Mouse (Mus musculus): ENCODE results near the gene Tmem44. TPM values are rescaled to one million over a fixed set of nuclear protein-coding genes. Genes with fewer than 3 reads are reported as not detected.

The Tmem44 gene
- polyA plus RNA-seq (2014; fragmentation: Illumina TruSeq; extraction: RNeasy Lipid Tissue Mini Kit (QIAGEN cat#74804)) = 1.8 TPM

DNA sequence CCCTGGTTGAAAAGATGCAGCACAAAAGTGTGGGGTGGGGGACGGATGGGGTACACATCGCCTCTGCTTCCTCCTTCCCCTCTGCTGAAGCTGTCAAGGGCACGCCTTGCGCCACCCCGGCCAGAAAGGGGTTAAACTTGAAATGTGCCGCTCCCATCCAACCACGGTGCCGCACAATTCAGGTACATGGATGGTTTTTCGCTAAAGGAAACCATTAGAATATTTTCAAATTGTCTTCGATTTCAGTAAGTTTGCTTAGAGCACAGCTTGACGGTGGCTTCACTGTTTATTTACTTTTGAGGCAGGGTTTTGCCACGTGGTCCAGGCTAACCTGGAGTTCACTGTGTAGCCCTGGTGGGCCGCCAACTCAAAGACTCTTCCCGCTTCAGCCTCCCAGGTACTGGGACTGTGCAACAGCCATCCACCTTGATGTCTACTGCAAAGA is at the start of gene Tmem44:
Gene Tmem44, minus strand, starts transcription at position 95 of the 445 bp plus-strand sequence.

DNA sequence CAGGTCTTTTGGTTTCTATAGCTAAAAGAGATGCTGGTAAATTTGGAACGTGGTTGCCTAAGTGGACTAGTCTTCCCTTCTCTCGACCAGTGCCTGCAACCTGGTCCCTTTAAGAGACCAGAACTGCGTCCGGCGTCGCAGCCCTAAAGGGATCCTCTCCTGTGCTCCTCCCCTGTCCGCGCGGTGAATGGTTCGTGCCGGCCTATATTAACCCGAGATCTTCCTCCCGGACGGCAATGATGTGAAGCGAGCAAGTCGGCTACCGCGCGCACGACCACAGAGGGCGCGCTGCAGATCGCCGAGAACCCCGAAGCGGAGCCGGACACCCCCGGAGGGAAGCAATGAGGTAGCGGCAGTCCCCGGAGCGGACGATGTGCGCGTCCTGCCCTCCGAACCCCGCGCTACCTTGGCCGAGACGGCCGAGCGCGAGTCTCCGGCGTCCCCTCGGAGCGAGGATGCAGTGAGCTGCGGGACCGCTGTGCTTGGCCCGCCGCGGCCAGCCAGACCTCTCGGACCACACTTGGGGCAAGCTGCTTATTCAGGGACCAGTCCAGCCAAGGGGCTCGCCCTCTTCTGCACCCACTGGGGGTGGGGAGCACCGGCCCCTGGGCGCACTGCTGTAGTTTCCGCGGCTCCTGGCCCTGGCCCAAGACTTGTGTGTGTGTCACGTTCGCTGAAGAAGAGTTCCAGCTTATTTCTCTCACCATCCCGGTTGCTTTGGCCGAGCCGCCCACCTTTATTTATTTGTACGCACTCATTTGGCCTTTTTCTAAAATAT is 49.0 kb upstream of the Tmem44 start, which contains the start of gene Fam43a:
Gene Fam43a, plus strand, starts transcription at position 233 of the 778 bp plus-strand sequence.

DNA sequence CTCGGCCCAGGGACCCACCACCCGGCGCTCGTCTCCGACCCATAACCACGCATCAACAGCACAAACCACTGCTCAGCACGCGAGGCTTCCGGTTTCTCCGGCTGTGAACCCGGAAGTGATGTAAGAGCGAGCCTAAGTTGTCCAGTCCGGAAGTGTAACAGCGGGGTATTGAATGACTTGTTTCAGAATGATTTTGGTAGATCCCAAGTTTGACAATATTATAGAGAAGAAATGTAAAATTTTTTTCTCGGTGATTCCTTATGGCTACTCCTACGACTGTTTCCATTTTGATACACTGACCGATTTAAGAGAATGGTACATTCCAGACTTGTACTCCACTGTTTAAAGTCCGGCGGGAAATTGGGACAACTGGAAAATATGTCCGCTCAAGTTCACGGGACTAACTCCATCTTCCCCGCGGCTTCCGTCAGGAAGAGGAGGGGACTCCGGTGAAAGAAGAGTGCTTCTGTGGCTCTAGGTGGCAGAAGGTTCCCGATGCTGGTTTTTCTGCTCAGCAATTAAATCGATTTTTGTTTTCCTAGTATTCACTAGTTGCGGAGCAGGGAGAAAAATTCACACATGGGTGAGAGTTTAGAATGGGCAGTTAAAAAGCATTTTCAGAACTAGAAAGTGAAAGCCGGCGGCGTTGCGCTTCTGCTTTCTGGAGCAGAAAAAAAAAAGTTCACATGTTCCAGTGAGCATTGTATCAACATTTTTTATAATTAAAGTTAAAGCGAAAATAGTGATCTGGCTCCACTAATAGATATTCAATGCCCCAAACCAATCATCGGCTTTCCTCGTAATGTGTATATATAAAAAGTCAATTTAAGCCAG is 37.1 kb upstream of the Tmem44 start, which contains the start of gene Lsg1:
Gene Lsg1, minus strand, starts transcription at position 99 of the 834 bp plus-strand sequence.

Other genes with a start within 250 kb of the Tmem44 start
- gene Gp5, start 240.1 kb downstream of the Tmem44 start, polyA plus RNA-seq (2014; fragmentation: Illumina TruSeq; extraction: RNeasy Lipid Tissue Mini Kit (QIAGEN cat#74804)) = not detected
- 141 TPM for gene Atp13a3, start 144.9 kb downstream of the Tmem44 start, polyA plus RNA-seq (2014; fragmentation: Illumina TruSeq; extraction: RNeasy Lipid Tissue Mini Kit (QIAGEN cat#74804))
- 22.7 TPM for gene Lsg1, start 36.8 kb upstream of the Tmem44 start, polyA plus RNA-seq (2014; fragmentation: Illumina TruSeq; extraction: RNeasy Lipid Tissue Mini Kit (QIAGEN cat#74804))
- 9.4 TPM for gene Fam43a, start 48.9 kb upstream of the Tmem44 start, polyA plus RNA-seq (2014; fragmentation: Illumina TruSeq; extraction: RNeasy Lipid Tissue Mini Kit (QIAGEN cat#74804))

Data from ovary, adult 10 weeks (tissue).